Mouse (Mus musculus): ENCODE results near the gene Gucy2e.

DNA sequence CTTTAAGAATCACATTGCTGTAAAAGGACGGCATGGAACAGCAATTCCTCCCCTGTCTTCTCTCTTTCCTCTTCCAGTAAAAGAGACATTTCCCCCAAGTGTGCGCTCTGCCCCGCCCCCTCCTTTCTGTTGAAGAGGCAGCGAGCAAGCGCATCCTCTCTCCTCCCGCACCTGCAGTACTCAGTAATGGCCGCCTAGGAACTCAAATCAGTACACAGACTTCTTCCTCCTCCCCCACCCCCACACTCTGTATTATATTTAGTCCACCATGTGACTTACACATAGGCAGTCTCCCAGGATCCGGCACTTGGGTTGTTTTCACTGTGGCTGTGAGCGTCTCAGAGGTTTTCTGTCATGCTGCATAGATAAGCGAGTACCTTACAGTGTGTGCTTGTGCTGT is 29.4 kb upstream of the Gucy2e start:
- TF ChIP-seq CTCF (IDR thresholded peaks at IDR 0.05; ENCODE audit: low read depth) (no peak), EP300 (IDR thresholded peaks at IDR 0.05; ENCODE audit: low read depth) (peak; percentile 39; the same call in 1 of the 2 replicates)

All from heart, postnatal 0 days (tissue).